Mouse (Mus musculus) testis, adult 10 weeks (tissue): ENCODE results near the gene Cd8b1. TPM values are rescaled to one million over a fixed set of nuclear protein-coding genes. Genes with fewer than 3 reads are reported as not detected.

Source experiments
- polyA plus RNA-seq: library from polyadenylated mRNA; stranded (reverse); fragments of 350-450 nt; fragmentation: Illumina TruSeq; extraction: RNeasy Lipid Tissue Mini Kit (QIAGEN cat#74804); gene quantifications from one replicate; pipeline ENCODE4 v1.2.3, GENCODE M21; 2014; ENCODE audit warnings: low read depth, low replicate concordance

Cd8b1 gene
- polyA plus RNA-seq: 0.60 TPM

GRCm38 (mm10) chr6:71322491-71322921, at the start of gene Cd8b1:
Cd8b1 (plus strand) TSS chr6:71322788.

GRCm38 (mm10) chr6:71321826-71322283, 733 bp upstream of the Cd8b1 start, which contains the start of gene Smyd1:
Smyd1 (minus strand) TSS chr6:71322233.

DNA sequence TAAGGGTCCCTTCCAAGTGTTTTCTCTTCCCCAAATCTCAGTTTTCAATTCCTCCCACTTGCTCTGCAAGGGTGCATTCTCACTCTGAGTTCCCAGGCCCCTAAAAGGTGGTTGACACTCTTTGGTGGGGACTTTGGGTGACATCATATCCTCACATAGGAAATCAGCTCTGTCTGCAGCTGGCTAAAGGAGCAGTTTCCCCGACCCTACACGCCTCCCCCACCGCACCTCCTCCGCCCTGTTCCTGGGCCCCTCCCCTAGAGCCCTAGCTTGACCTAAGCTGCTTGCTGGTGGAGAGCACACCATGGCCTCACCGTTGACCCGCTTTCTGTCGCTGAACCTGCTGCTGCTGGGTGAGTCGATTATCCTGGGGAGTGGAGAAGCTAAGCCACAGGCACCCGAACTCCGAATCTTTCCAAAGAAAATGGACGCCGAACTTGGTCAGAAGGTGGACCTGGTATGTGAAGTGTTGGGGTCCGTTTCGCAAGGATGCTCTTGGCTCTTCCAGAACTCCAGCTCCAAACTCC, 50.7 kb downstream of the Cd8b1 start, which contains the start of gene Cd8a:
Gene Cd8a (plus strand): TSS at position 179 of the 527 bp plus-strand sequence.

Other genes with a start within 250 kb of the Cd8b1 start
- gene Thnsl2, start 178.3 kb upstream of the Cd8b1 start, polyA plus RNA-seq: 2.1 TPM
- 2.6 TPM for gene Fabp1, start 123.0 kb upstream of the Cd8b1 start, polyA plus RNA-seq
- gene Krcc1, start 51.1 kb upstream of the Cd8b1 start, polyA plus RNA-seq: 441 TPM
- 11.7 TPM for gene Smyd1, start 555 bp upstream of the Cd8b1 start, polyA plus RNA-seq
- gene Cd8a, start 50.6 kb downstream of the Cd8b1 start, polyA plus RNA-seq: not detected
- gene Rmnd5a, start 117.8 kb downstream of the Cd8b1 start, polyA plus RNA-seq: 60.7 TPM
- 24.8 TPM for gene Rnf103, start 171.1 kb downstream of the Cd8b1 start, polyA plus RNA-seq
- 82.3 TPM for gene Chmp3, start 221.0 kb downstream of the Cd8b1 start, polyA plus RNA-seq